Mouse (Mus musculus): ENCODE measurements around the gene 2010300C02Rik.

The 2010300C02Rik gene

DNA sequence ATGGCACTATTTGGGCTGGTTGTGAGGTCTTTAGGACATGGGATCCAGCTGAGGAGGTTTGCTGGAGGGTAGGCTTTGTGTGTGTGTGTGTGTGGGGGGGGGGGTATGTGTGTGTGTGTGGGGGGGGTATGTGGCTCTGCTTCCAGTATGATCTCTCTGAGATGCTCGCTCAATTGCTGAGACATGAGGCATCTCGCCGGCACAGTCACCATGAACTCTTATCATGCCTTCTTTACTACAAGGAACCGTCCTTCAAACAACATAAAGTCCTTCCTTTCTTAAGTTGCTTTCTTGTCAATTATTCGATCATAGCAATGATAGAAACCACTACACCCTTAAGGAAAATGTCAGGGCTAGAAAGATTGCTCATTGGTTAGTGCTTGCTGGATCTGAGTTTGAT is 8.8 kb downstream of the 2010300C02Rik start:
- DNase-seq = no peak

DNA sequence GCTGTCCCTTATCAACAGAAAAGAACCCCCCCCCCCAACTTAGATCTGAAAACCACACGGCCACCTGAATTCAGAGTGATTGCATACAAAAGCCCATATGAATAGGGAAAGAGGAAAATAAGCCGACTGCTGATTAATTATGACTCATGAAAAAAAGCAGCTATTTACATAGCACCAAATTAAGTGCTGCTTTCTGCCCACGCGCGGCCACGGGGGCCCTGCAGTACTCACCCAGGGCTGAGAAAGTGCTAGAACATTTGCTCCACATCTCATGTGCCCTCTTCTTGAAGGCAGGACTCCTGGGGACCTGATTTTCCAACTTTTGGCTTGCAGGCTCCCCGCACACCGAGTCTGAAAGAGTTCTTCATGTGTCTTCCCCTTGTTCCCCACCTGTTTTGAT is 10.1 kb downstream of the 2010300C02Rik start:
- DNase-seq = no peak

DNA sequence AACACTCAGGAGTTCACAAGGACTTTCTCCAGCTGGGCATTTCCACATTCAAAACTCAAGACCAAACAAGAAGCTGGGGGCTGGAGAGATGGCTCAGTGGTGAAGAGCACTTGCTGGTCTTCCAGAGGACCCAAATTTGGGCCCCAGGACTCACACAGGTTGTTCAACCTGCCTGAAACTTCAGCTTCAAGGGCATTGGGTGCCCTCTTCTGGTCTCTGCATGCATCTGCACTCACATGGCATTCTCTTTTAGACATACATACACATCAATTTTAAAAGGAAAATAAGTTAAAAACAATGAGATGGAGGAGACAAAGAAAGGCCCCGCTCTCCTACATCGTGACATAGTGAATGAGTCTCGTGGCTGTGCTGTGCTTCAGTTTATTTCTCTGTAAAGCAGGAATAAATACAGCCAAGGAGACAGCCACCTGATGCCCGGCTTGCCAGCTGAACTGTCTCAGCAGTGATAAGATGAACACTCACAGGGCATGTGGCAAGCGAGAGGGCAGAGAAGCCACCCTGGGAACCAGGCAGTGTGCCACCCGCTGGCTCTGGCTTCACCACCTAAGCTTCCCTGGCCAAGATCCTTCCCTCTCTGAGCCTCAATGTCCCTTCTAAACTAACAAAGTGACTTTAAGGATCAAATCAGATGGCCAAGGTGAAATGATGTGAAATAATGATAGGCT is 11.5 kb downstream of the 2010300C02Rik start:
- no peak for DNase-seq

DNA sequence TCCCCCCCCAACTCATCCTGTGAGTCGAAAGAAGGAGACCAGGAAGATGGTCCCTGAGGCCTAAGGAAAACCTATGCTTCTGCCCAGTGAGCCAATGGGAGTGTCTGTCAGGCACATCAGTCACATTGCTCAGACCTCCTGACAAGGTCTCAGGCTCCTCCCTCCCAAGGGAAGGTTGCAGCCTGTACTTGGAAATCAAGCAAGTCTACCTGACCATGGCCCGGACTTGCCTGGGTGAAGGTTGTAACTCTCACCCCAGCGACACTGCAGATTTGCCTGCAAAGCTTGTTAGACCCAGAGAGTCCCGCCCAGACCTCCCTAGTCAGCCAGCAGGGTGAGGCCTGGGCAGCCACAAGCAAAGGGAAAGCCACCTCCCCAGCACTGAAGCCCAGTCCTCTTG is 17.6 kb downstream of the 2010300C02Rik start:
- no peak for DNase-seq

DNA sequence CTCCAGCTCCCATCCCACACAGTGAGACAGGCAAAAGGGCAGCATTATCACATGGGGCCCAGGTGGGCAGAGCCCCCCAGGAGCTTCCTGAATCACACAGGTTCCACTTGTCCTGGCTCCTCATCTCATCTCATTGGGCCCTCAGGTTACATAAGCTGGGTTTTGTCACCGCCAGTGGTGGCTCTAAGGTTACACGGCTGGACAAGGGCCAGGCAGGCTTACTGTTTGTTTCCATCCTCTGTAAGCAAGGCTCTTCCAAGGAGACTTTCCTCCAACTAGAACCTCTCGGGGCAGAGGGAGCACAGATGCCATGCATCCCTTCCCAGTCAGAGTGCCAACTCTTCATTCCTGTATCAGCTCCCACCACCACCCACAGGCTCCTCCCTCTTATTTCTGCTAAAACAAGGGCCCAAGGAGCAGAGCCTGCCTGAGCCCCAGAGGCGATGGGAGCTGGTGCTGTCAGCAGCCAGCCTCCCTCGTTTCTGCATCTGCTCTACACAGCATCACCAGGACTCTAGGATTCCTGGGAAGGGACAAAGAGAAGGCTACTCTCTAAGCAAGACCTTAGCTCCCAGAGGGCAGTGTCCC is 20.9 kb downstream of the 2010300C02Rik start:
- no peak for DNase-seq

DNA sequence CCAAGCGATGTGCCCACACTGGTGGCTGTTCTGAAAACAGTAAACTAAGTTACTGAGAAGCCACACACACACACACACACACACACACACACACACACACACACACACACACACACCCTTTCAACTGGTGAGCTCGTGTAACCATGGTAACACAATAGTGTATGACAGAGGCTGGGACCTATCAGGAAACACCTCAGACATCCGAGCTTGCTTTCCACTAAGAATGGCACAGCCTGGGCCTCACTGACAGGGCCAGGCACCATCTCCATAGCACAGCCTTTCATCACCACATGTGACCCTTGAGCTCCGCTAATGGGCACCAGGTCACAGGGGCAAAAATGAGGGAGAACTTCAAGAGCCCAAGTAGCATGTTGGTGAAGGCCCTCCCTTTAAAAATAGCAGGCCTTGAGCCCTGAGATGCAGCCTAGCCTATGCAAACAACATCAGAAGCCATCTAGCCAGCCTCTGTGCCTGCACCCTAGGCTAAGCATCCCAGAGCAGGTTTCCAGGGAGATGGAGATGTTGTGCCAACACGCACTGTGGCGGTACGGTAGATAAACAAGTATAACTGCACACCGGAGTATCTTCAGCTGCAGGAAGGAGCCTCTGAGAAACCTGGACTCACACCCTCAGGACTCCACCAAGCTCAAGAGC is 21.6 kb downstream of the 2010300C02Rik start:
- no peak for DNase-seq

DNA sequence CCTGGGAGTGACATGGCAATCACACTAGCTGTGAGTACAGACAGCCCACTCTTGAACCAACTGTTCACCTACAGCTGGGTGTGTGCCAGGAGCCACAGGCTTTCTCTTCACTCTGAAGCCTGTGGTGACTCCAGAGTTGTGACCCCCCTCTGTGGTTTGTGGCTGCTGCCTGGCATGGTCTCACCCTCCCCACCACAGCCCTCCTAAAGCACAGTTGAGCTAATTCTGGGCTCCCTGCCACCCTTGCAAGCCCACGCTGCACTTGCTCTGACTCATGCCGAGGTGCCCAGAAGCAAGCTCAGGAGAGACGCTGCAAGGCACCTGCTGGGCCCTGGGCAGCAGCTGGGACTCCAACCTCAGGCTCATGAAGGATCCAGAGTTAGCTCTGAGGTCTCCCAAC is 23.0 kb downstream of the 2010300C02Rik start:
- no peak for DNase-seq

DNA sequence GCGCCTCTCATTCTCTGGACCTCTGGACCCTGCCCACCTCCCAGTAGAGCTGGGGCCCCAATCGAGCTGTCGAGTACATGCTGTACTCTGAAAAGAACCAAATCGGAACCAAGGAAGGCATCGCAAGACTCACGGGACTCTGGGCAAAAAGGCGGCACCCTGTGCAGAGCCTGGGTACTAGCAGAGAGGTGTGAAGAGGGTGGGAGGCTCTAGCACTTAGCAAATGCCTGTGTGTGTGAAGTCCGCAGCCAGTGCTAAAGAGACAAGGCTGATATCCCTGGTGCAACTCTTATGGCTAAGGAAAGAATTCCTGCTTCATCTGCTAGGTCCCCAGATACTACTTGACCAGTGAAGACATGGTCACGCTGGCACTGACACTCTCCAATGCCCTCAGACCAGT is 24.2 kb downstream of the 2010300C02Rik start:
- DNase-seq = no peak

DNA sequence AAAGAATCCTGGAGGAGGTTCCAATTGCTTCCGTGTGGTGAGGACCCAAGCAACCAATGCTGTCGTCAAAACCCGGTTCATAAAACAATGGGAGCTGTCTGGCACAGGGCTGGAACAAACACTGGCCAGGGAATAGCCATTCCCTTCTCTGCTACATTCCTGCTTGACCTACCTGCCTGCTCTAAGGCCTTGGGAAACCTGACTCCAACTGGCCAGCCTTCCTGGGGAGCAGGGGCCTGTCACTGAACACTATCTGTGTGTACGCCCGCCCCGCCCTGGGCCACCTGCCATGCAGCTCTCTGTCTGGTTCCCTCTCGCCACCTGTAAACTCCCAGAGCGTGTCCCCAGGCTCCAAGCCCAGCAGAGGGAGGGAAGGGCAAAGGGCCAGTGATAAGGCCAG is 25.5 kb downstream of the 2010300C02Rik start:
- peak; percentile 11 for DNase-seq

DNA sequence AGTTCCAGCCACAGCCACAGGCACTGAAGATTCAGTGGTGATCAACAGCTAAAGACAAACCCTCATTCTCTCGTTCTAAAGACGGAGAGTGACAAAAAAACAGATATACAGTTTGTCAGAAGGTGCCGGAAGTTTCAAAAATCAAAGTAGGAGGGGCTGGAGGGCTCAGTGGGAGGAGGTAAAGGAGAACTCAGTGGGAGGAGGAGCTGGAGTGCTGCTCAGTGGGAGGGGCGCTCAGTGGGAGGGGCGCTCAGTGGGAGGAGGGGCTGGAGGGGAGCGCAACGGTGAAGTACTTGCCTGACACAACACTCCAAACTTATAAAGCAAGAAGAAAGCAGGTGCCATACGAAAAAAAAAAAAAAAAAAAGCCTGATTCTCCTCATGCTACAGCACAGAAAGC is 28.7 kb downstream of the 2010300C02Rik start:
- DNase-seq = peak; percentile 13

DNA sequence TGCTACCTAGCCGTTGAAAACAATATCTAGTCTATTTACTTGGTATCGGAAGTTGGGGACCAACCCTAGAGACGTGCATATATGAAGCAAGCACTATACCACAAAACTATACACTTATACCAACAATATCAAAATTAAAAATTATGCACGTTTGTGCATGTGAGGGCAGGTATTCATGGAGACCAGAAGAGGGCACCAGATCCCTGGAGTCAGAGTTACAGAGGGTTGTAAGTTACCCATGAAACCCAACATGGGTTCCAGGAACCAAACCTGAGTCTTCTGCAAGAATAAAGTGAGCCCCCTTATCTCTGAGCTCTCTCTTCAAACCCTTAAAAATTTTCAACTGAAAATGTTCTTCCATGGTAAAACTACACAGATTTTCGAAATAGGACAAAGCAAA is 29.2 kb downstream of the 2010300C02Rik start:
- no peak for DNase-seq

DNA sequence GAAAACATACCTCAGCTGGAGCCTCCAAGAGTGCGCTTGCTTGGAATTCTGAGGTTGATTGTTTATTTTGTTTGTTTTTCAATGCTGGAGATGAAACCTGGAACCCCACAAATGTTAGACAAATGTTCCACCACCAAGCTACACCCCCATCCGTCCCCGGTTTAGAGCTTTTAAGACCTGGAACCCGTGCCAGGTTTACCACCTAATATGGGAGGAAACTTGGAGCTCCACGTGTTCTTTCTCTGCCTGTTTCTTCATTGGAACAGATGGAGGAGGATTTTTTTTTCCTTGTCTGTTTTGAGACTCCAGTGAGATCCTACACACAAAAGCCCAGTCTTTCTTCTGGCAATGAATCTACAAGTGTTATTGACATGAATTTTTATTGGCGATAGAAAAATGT is 30.2 kb downstream of the 2010300C02Rik start:
- DNase-seq = no peak

DNA sequence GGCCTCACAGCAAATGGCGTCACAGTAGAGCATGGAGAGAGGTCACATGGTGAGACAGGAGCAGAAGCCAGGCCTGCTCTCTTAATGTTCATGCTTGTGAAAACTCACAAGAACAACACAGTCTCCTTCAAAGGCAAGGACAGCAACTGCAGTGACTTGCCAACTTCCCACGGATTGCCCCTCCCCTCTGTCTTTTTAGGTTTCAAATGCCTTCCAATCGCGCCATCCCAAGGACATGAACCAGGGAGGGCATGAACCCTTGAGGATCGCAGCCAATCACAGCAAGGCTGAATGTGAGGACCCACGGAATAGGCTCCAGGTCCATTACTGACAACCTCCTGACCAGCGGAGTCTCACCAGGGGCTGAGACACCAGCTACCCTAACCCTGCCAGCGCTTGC is 31.5 kb downstream of the 2010300C02Rik start:
- DNase-seq = no peak

DNA sequence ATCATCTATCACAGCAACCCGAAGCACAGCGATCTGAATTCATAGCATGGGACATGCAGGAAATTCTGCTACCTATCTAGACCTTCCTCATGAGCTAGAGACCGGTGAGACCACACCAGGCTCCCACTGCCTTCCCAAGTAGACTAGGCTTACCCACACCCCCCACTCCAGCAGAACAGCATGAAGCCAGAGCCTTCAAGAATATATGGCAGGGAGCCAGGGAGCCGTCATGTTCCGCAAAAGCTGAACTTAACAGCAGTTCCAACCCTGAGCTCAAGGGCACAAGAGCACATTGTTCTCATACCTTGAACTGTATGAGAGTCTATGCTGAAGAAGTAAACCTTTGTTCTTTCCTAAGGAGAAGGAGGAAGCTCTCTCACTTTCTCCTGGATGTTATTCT is 32.4 kb downstream of the 2010300C02Rik start:
- DNase-seq = no peak

DNA sequence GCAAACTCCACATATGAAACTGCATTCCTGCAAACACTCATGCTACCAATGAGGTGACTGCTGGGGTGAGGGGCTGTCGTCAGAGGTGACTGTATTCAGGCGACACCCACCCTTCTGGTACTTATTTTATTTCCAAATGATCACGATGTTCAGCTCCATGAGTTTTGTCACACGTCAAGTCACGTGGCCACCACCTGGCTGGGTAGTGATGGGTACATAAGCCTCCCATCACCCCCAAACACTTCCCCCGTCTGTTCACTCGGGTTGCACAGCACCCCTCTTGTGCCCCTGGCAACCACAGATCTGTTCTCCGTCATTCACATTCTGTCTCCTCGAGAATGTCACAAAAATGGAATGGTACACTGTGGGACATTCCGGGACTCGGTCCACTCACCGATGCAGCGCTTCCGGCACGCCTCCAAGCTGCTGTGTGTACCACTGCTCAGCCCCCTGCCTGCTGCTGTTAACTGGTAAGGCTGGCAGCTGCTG is 32.9 kb downstream of the 2010300C02Rik start:
- DNase-seq = no peak

DNA sequence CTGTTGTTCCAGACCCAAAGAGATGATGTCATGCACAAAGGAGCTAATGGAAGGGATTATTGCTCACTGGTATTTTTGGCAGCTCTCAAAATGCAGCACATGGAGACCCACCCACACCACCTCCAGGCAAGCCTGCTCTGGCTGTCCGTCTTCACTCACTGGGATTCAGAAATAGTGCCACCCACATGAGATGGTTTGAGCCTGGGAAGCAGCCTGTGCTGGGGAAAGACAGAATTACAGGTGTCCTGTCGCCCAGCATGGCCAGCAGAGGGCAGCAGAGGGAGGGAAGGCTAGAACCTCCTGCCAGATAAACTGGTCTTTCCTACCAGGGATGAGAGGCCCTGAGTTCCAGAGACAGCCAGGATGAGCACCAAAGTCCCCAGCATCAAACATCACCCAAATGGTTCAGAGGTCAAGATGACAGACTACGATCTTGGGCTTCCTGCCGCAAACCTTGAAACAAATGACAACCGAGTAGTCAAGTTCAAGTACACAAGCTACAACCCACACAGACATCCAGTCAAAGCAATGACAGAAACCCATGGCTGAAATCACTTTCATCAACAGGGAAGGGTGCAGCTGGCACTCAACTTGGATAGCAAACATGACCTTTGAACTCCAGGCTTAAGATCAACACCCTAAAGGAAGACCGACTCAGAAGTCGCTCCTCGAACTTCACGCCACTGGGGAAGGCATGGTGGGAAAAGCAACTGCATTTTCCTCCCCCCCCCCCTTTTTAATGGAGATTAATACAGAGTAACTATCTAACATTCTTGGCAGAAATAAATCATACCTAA is 41.4 kb downstream of the 2010300C02Rik start:
- DNase-seq = peak; percentile 74

DNA sequence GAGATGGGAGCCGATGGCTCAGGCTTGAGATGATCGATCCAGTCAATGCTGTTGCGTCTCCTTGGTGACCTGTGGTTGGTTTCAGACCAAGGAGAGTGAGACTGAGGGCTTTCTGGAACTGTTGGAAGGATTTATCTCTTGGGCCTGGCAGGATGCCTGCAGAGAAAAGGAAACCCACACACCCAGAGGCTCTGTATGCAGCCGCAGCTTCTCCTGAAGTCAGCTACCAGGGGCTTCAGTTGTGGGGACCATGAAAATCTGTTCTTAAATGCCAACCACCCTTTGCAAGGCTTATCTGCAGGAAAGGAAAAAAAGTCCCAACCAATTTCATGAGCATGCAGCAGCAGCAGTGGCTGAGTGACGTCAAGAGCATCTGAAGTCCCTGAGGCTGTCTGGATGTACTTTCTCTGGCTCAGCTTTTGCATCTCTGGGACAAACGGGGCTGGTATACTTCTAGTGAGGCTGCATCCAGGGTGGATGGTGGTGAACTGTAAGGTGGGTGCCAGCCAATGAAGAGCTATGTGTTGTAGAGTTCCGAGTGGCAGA is 42.8 kb downstream of the 2010300C02Rik start:
- no peak for DNase-seq

DNA sequence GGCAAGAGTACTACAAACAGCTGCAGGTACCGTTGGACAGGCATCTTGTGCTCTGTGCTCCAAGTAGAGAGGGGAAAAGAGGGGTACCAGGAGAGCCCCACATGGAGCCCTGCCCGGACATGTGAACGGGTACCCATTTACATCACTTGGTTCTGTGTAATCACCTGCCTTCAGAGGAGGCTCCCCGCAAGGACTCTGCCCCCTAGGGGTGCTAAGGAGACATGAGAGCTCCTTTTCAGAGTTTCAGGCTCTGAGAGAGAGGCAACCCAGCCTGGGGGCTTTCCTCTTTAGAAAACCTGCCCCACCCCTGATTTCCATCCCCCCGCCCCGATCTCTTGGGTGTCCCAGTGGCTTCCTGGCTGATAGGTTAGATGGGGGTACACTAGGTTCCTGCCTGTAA is 44.4 kb downstream of the 2010300C02Rik start:
- no peak for DNase-seq

DNA sequence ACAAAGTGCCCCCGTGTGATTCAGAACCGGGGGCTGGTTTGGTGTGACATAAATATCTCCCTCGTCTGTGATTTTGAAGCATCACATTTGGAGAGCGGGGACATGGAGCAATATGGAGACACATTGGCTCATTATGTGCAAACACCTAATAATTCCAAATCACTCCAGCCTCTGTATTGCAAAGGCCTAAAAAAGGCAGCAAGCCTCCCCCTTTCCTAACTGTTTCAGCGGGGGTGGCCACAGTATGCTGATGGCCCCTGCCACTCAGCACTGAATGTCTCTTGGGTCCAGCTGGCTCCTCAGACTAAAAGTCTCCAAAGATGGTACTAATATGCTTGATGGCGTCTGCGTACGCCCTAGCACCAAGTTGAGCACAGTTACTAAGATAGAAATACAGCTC is 45.6 kb downstream of the 2010300C02Rik start:
- DNase-seq = no peak

DNA sequence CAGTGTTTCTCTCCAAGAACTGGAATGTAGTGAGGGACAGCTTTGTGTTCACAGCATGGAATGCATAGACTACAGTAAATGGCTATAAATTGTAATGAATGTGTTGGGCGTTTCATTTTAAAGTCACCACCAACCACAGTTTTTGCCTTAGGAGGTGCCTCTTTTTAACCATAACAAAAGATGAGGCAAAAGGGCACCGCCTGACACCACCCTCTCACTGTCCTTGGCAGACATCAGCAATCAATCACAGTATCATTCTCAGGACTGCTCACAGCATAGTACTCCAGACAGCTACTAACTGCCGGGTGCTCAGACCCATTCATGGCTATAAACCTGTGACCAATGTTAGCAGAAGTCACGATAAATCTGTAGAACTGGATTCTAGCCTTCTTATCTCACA is 48.6 kb downstream of the 2010300C02Rik start:
- no peak for DNase-seq

DNA sequence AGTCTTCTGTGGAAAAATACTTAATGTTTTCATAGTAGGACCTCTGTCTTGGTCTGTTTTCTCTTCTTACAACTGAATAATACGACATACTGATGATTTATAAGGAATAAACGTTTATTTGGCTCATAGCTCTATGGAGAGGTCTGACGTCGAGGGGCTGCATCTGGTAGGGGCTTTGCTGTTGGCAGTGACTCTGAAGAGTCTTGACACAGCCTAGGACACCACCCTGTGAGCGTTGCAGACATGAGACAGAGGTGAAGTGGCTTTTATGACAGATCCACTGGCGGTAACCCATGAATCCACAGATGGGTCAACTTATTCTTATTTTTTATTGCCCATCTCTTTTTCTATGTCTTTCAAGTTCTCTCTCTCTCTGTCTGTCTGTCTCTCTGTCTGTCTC is 52.5 kb downstream of the 2010300C02Rik start:
- no peak for DNase-seq

DNA sequence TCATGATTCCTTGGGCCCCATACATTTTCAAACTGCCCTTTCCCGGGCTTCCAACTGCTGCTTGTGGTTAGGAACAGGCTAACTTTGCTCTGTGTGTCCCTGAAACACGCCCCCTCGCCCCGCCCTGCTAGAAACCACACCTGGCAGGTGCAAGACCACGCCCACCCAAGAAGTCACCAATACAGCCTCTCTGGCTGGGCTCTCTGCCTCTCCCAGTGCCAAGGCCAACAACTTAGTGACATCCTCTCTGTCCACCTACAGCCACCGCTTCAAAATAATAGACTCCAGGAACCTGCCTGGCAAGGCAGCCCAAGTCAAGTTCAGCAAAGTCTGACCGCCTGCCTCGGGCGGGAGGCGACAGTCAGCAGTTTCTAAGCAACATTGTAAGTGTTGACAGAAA is 53.3 kb downstream of the 2010300C02Rik start:
- peak; percentile 48 for DNase-seq
